Mouse (Mus musculus) layer of hippocampus, adult 2 months (tissue): Measurements from ENCODE around the gene Sdc1. TPM values are rescaled to one million over a fixed set of nuclear protein-coding genes. Genes with fewer than 3 reads are reported as not detected.

Source experiments
- DNase-seq, 2 experiments: peaks; one replicate each; pipeline ENCODE4 v3.0.0; 2022; ENCODE audit warnings: low spot score in 2 of 2
- H3K27ac ChIP-seq: fragments of 200-600 bp; 2 replicates; pipeline ENCODE4 v1.8.1; 2022
- H3K4me3 ChIP-seq: fragments of 200-600 bp; 2 replicates; pipeline ENCODE4 v1.8.1; 2022; ENCODE audit warnings: mild to moderate bottlenecking
- CTCF ChIP-seq: fragments of 200-600 bp; conservative IDR thresholded peaks from 2 replicates; pipeline ENCODE4 v1.8.1; 2022; ENCODE audit warnings: antibody characterized with exemption, mild to moderate bottlenecking, moderate library complexity
- total RNA-seq, 2 experiments: library from RNA; stranded (reverse); gene quantifications; 2 replicates each; pipeline ENCODE4 v1.2.3; 2021

The Sdc1 gene
- total RNA-seq, 2 experiments from 2014 or later = 0.69 to 0.93 TPM

GRCm38 (mm10) chr12:8772451-8773143 is 1.5 kb downstream of the Sdc1 start:
- no peak for DNase-seq
- H3K27ac ChIP-seq = no peak overlapping the region
- peak; percentile 10; the same call in 1 of the 2 replicates for TF ChIP-seq CTCF
- H3K4me3 ChIP-seq = peak overlapping the region; percentile 56

DNA sequence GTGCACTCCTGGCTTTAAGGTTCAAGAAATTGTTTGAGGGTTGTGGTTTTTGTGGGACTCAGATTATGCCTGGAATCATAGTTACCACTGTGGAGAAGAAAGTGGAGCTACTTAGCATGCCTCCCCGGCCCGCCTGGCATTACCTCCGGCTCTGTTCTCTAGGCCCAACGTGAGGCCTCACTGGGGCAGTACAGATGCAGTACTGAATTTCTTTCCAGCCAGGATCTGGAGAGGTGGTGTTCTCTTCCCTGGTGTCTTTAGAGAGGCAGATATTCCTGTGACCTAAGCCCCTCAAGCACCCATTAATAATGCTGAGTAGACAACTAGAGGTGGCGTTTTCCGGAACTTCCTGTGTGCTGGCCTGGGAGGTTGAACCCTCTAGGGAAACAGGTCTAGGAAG is 2.2 kb downstream of the Sdc1 start:
- Histone ChIP-seq H3K27ac (no peak overlapping the region), H3K4me3 (no peak overlapping the region)
- DNase-seq = no peak
- no peak for TF ChIP-seq CTCF

- no peak for DNase-seq
- H3K27ac ChIP-seq = no peak overlapping the region
- no peak overlapping the region for H3K4me3 ChIP-seq
- TF ChIP-seq CTCF = no peak
Measured at GRCm38 (mm10) chr12:8774183-8774582, 3.1 kb downstream of the Sdc1 start.

DNA sequence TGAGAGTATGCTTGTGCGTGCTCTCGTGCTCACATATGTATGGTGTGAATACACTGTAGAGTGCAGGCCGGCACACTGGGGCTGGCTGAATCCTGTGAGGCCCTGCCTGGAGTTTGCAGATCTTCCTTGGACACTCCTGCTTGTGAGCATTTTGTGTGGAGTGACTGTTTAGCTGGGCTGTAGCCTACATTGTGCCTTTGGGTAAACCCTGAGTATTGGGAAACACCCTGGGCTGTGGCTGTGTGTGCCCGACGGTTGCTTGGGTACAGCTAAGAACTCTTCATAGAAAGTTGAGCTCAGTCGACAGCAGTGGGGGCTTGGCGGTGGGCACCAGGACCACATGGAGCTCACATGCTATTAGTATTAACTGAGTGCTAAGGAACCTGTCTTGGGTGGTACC is 5.1 kb downstream of the Sdc1 start:
- no peak for TF ChIP-seq CTCF
- Histone ChIP-seq H3K27ac (no peak overlapping the region), H3K4me3 (no peak overlapping the region)
- no peak for DNase-seq

DNA sequence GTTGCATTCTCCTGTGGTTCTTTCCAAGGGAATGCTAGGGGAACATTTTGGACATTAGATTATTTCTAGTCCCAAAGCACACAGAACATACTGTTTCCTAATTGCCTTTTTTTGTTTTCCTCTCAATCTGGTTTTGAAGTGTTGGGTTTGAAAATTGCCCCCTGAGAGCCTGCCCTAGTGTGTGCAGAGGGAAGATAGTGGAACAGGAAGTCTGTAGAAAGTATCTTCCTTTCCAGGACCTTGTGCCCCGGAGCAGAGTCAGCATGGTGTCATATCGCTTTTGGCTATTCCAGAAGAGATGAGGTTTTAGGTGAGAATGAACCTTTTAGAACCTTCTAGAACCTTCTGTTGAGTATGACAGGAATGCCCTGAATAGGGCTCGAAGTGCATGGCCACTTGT is 5.6 kb downstream of the Sdc1 start:
- Histone ChIP-seq H3K4me3 (no peak overlapping the region), H3K27ac (no peak overlapping the region)
- no peak for DNase-seq
- TF ChIP-seq CTCF = no peak

GRCm38 (mm10) chr12:8778106-8778505 is 7.0 kb downstream of the Sdc1 start:
- H3K27ac ChIP-seq = no peak overlapping the region

DNA sequence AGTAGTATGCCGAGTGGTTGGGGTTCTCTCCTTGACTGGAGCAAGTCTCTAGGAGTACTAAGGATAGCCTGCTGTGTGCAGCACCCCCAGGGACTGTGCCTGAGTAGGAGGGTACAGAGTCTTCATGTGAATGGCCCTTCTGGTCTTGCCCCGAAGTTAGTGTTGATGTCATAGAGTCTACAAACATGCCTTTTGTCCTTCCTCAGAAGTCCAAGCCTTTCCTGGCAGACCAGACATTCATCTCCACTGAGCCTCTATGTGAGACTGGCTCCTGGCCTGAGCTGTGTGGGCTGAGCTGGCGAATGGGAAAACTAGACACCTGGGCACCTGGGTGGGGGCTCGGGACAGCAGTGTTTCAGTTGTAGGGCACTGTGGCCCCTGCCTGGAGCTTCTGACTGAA is 8.7 kb downstream of the Sdc1 start:
- no peak for DNase-seq
- no peak overlapping the region for H3K4me3 ChIP-seq
- TF ChIP-seq CTCF = no peak
- H3K27ac ChIP-seq = no peak overlapping the region

More at GRCm38 (mm10) chr12:8778106-8778505, 7.0 kb downstream of the Sdc1 start:
- H3K4me3 ChIP-seq = no peak overlapping the region
- DNase-seq = no peak
- no peak for TF ChIP-seq CTCF

- DNase-seq = no peak
- no peak overlapping the region for H3K4me3 ChIP-seq
- TF ChIP-seq CTCF = no peak
Measured at GRCm38 (mm10) chr12:8781121-8781520, 10.0 kb downstream of the Sdc1 start.

DNA sequence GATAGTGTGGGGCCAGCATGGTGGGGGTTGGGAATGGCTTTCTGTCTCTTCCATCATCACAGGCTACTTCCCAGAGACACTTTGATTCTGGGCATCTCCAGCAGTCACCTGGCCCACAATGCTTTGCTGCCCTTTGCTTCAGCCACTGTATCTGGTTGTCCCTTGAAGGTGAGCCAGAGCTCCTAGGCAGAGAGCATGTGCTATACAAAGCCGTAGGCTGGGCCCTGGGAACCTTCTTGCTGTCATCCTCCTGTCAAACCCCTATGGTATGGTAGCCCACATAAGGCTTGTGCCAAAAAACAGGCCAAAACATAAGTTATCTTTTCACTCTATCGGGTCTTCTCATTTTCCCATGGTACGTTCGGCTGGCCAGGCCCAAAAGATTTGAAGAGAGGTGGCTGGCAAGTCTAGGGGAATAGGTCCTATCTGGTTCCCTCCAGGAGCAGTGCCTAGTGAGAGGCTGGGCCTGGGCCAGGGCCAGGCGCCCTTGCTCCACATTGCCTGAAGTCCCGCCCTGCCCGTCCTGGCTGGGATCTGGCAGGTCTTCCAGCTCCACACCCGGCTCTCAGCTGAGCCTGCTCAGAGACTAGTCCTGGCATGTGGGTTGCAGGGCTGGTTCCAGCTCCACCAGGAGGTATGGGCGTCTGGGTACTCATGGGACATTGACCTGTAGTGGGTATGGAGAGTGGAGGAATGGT is 10.7 kb downstream of the Sdc1 start:
- Histone ChIP-seq H3K4me3 (no peak overlapping the region), H3K27ac (no peak overlapping the region)
- DNase-seq = no peak
- TF ChIP-seq CTCF = no peak

More at GRCm38 (mm10) chr12:8781121-8781520, 10.0 kb downstream of the Sdc1 start:
- H3K27ac ChIP-seq = no peak overlapping the region

DNA sequence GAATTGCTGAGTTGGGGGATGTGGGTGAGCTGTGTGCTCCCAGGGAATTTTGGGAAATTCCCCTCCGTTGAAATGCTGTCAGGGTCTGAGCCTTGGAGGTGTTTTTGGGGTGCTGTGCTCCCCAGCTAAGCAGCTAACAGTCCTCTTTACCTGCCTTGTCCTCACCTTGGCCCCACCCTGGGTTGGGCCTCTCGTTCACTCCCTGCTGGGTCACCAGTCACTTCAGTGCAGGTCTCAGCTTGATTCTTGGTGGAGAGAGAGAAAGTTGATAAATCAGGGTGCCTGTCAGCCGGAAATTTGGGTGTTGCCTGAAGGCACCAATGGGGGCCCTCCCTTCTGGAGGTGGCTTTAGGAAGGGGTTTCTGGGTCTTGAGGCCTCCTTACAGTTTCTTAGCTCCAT is 11.4 kb downstream of the Sdc1 start:
- TF ChIP-seq CTCF = no peak
- H3K4me3 ChIP-seq = no peak overlapping the region
- no peak for DNase-seq
- H3K27ac ChIP-seq = no peak overlapping the region

DNA sequence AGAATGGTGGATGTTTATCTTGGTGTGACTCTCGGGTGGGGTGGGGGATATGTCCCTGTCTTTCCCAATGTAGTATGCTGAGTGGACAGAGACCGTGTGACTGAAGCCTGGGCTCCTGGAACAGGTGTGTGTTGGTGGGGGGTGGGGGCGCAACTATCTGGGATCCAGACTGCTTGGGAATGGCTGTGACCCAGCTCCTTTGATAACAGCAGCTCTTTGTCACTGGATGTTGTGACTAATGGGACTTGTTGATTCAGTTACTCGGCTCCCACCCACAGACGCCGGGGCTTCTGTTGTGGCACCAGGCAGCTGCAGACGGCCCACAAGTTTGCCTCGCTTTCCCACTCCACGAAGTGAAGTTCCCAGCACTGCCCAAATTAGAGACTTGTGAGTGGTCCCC is 13.1 kb downstream of the Sdc1 start:
- Histone ChIP-seq H3K27ac (no peak overlapping the region), H3K4me3 (no peak overlapping the region)
- TF ChIP-seq CTCF = no peak
- DNase-seq = peak in 1 of 2 experiments; percentile 23

- no peak for TF ChIP-seq CTCF
- H3K27ac ChIP-seq = no peak overlapping the region
- H3K4me3 ChIP-seq = no peak overlapping the region
- DNase-seq = no peak
Measured at GRCm38 (mm10) chr12:8786476-8786875, 15.4 kb downstream of the Sdc1 start.

DNA sequence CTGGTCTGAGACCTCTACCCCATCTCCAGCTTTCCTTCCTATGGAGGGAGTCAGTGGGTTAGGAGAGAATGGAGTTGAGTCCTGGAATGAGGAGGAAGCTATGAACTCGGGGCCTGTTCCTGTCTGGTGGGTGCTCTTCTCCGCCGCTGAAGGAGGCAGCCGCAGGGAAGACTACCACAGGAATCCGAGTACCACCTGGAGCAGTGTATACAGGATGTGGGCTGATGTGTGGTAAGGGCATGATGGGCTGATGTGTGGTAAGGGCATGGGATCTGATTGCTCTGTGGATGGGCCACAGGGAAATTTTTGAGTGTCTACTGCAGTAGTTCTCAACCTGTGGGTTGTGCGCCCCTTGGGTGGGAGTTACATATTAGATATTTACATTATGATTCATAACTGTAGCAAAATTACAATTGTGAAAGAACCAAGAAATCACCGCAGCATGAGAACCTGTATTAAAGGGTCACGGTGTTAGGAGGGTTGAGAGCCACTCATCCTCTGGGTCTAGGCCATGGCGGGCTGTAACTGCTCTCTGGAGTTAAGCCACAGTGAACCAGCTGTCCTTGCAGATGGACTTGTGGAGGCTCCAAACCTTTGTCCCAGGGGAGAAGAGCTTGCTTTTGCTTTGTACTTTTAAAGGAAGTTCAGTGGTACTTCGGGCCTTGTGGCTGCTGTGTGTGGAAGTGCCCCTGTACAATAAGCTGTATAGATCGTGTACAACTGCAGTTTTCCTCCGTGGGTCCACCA is 16.0 kb downstream of the Sdc1 start:
- TF ChIP-seq CTCF = no peak
- H3K4me3 ChIP-seq = no peak overlapping the region
- no peak overlapping the region for H3K27ac ChIP-seq
- no peak for DNase-seq
